Mouse (Mus musculus) erythroblast, embryonic 14.5 days (primary cell): ENCODE measurements around the gene Sigmar1.

Source experiments
- GATA1 ChIP-seq: IDR thresholded peaks from 2 replicates; pipeline ENCODE4 v1.6.1; 2012; ENCODE audit warnings: low read length, inconsistent platforms, mixed read lengths
- TAL1 ChIP-seq: IDR thresholded peaks from 3 replicates; pipeline ENCODE4 v1.6.1; 2012; ENCODE audit warnings: low read length, inconsistent platforms, mixed read lengths

DNA sequence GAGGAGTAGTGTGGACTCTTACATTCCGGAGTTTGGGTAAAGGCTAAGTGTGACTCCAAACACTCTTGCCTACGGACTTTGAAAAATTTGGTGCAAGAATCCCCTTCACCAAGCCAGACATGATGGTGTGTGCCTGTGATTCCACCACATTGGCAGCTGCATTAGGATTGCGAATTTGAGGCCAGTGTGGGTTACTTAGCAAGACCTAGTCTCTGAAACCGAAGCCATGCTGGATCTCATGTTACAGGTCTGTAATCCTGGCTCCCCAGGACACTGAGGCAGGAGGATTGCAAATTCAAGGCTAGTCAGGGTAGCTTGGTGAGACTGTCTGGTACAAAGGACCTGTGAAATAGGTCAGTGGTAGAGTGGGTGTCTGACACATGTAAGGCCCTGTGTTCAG, 2.7 kb upstream of the Sigmar1 start:
- TF ChIP-seq TAL1 (no peak), GATA1 (no peak)
